ENCODE assay signal across 10 mouse cellular contexts in genomic region chr1:181851521-181852310, GRCm38 (mm10). TPM values are rescaled to one million over a fixed set of nuclear protein-coding genes. Genes with fewer than 3 reads are reported as not detected.
DNase-seq lines count a peak whose midpoint lies in the region; ATAC-seq and TF ChIP-seq lines count a peak whose summit lies in the region.
"Had no signal": no experiment of that assay in that cellular context is flagged by ENCODE, and none has a peak within 500 bp of the region (broad histone marks: within the 10 kb centered on the region; RNA-seq: fewer than 3 reads in every experiment).

No protein-coding gene starts in this region.

- intact Hi-C loops in left cerebral cortex, postnatal 4 days (cut with DNase I): no loop called here

- H3K4me1 ChIP-seq in lung, adult 2 months (ENCODE audit: control insufficient read depth, insufficient read depth, low read length): peaks cover 5% of the 10 kb centered on the region; the same call in 1 of the 2 replicates
- peaks cover 7 to 17% of the 10 kb centered on the region in 2 experiments for H3K4me1 ChIP-seq in heart, embryonic 14.5 days (ENCODE audit: control insufficient read depth in 2 of 2, insufficient read depth in 2 of 2, low read length in 2 of 2)

- no peaks in the 10 kb centered on the region for H3K9me3 ChIP-seq in heart, embryonic 14.5 days (ENCODE audit: control insufficient read depth, low read length)

- DNase-seq in lung, adult 18-20 months: peak; percentile 37 to 41
- no peak for DNase-seq in lung, adult 2 months
- peak; percentile 33 to 36 for DNase-seq in frontal cortex, postnatal 14 days (ENCODE audit: low spot score in 2 of 2)
- peak; percentile 79 for DNase-seq in left cerebral cortex, postnatal 4 days
- peak; percentile 51 for DNase-seq in testis, postnatal 14 days (ENCODE audit: low spot score)
- no peak for DNase-seq in kidney, postnatal 14 days
- no peak for DNase-seq in urinary bladder, postnatal 25 days (ENCODE audit: low spot score)

- no peak for ATAC-seq in heart, embryonic 14.5 days (ENCODE audit: insufficient number of reproducible peaks, insufficient read depth, low FRiP score, low read depth)

- WGBS in lung, adult 2 months: 68% methylated on average over 12 of the region's 12 CpGs
- 56% methylated on average over 12 of the region's 12 CpGs for WGBS in heart, embryonic 14.5 days

- H3K36me3 ChIP-seq in heart, embryonic 14.5 days (ENCODE audit: control insufficient read depth, insufficient read depth, low read length): no peaks in the 10 kb centered on the region

- H3K4me2 ChIP-seq in heart, embryonic 14.5 days (ENCODE audit: low read length): peak overlapping the region; percentile 63

- TF ChIP-seq CTCF in lung, adult 2 months (IDR thresholded peaks at IDR 0.05; ENCODE audit: insufficient read depth, low read length): no peak

- H3K4me3 ChIP-seq in lung, adult 2 months (replicated peaks; ENCODE audit: extremely low read depth, low read depth, low read length): no peak overlapping the region
- H3K4me3 ChIP-seq in heart, embryonic 14.5 days (ENCODE audit: control insufficient read depth in 1 of 2, insufficient read depth in 1 of 2, low read depth in 1 of 2, low read length in 2 of 2): no peak overlapping the region
- H3K4me3 ChIP-seq: erythroblast, embryonic 14.5 days had no signal

- H3K9ac ChIP-seq in heart, embryonic 14.5 days (ENCODE audit: low read length): no peak overlapping the region
- H3K9ac ChIP-seq: lung, embryonic 14.5 days had no signal

- H3K27ac ChIP-seq in heart, embryonic 14.5 days (replicated peaks in 1 of 2; ENCODE audit: control insufficient read depth in 1 of 2, insufficient read depth in 1 of 2, low read depth in 2 of 2, low read length in 2 of 2): peak overlapping the region in 1 of 2 experiments; percentile 33; a peak in 1 of 4 replicates

- no peaks in the 10 kb centered on the region for H3K27me3 ChIP-seq in heart, embryonic 14.5 days (ENCODE audit: control insufficient read depth, insufficient read depth, low read length)

- no peak for TF ChIP-seq POLR2A in lung, adult 2 months (IDR thresholded peaks at IDR 0.05; ENCODE audit: borderline replicate concordance, extremely low read depth, low read depth, low read length)

RNA-seq across cellular contexts. Expression of gene Lbr, which starts 8.9 kb away (rescaled TPM):
- polyA plus RNA-seq in lung, adult 2 months (2012; rRNA removed): 24.3 and 30.0 TPM in 2 replicates
- 65.0 and 73.1 TPM in 2 replicates for polyA plus RNA-seq in heart, embryonic 14.5 days (2014; fragmentation: Nextera tagmentation; extraction: Ambion mirVana)
- 10 to 100 TPM; 21.7 to 24.1 TPM for total RNA-seq in left cerebral cortex, postnatal 4 days (2021)

Comparison
In these comparisons a context has a peak if more than half of its experiments do, and no peak if none do; other contexts are left out.
1. DNase-seq: peak in lung, adult 18-20 months (2 of 2), frontal cortex, postnatal 14 days (2 of 2), left cerebral cortex, postnatal 4 days (single experiment) and testis, postnatal 14 days (single experiment); none in lung, adult 2 months (single experiment), kidney, postnatal 14 days (single experiment) and urinary bladder, postnatal 25 days (single experiment).